Mouse (Mus musculus) CD4-positive, CD25-positive, alpha-beta regulatory T cell, adult 2 months (primary cell): Measurements from ENCODE around the gene Orai1.
A peak's percentile ranks its signal among the peaks of the same experiment; 100 is the strongest.

Experiments
- DNase-seq: peaks from one replicate; pipeline ENCODE4 v3.0.0-alpha.2; 2012; ENCODE audit warnings: low read depth, low spot score

Orai1 gene

DNA sequence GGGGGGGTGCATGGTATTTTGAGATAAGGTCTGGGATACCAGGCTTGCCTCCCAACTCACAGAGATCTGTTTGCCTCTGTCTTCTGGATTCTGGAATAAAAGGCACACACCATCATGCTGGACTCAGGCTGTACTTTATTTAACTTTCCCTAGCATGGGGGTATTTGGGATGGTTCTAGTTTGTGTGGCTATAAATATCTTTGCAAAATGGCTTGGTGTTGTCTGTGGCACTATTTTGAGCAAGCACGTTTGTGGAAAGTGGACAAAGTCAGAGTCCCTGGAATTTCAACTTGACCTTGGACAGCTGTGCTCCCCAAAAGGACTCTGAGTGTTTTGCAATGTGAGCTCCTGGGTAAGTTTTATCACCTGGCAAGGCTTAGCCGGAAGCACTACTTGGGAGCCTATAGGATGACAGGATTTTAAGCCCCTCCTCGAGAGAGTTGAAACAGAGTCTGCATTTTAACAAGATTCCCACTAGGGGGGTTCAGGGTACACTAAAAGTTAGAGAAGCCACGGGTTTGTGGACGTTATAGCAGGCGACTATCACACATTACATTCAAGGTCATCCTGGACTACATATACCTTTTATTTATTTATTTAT is 52.6 kb downstream of the Orai1 start:
- peak; percentile 79 for DNase-seq

DNA sequence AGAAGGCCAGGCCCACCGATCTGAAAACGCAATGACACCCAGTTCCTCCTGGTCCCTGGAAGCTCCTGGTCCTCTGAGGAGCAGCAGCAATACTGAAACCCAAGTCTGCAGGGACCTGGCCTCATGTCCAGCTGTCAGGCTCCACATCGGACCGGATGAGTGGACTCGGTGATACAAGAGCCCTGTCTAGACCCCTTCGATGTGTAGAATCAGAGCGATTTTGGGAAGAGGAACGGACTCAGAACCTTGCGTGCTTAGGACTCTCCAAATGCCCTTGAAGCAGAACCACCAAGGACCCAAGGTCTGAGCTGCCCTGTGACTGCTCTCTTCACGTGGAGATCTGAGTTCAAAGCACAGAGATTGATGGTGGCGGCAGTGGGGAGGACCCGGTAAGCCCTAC is 53.2 kb downstream of the Orai1 start, which contains the start of gene Tmem120b:
Gene Tmem120b, plus strand, starts transcription at position 301 of the 400 bp plus-strand sequence.
- DNase-seq = no peak

DNA sequence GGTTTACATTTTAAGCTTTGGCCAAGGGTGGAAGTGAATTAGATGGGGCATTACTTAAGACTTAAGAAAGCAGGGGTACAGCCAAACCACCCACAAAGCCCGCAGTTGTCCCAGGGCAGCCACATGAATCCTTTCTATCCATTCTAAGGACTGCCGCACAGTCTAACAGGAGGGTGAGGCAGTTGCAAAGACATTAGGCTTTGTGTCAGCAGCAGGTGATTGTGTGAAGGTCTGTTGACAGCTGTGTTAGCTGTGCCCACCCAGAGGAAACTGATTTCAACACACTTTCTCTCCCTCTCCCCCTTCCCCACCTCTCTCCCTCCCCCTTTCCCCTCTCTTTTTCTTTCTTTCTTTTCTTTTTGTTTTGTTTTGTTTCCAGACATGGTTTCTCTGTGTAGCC is 53.8 kb downstream of the Orai1 start:
- DNase-seq = no peak

DNA sequence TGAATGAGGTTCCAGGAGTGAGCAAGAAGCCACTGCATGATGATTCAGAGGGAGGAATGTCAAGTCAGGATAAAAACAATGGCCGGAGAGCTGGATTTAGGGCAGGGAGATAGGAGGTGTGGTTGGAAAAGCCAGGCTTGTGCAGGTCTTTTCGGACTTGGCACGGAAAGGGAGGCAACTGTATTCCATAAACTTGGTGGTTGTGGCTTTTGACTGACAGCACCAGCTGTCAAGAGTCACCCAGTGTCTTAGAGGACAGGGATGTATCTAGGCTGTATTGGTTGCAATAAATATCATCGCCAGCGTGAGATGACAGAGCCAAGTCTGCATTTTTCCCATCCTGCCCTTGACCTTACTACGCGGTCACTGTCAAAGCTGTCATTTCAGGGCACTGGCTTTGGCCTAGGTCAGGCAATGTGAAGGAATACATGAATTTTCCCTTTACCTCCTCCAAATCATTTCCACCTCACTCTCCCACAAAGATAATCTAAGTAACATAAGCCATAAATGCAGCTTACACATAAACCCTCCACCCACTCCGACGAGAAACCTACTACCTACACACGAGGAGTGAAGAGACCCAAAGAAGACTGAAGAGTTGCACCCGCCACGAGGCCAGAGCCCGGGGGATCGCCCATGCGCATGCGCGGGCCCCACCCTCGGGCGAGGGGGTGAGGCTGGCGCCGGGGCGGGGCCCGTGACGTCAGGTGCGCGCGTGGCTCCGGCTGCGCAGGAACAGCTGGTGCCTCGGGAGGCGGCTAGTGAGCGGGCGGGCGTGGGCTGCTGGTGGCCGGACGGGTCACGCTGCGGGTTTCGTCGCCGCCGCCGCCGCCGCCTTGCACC is 60.9 kb downstream of the Orai1 start:
- peak; percentile 98 for DNase-seq

DNA sequence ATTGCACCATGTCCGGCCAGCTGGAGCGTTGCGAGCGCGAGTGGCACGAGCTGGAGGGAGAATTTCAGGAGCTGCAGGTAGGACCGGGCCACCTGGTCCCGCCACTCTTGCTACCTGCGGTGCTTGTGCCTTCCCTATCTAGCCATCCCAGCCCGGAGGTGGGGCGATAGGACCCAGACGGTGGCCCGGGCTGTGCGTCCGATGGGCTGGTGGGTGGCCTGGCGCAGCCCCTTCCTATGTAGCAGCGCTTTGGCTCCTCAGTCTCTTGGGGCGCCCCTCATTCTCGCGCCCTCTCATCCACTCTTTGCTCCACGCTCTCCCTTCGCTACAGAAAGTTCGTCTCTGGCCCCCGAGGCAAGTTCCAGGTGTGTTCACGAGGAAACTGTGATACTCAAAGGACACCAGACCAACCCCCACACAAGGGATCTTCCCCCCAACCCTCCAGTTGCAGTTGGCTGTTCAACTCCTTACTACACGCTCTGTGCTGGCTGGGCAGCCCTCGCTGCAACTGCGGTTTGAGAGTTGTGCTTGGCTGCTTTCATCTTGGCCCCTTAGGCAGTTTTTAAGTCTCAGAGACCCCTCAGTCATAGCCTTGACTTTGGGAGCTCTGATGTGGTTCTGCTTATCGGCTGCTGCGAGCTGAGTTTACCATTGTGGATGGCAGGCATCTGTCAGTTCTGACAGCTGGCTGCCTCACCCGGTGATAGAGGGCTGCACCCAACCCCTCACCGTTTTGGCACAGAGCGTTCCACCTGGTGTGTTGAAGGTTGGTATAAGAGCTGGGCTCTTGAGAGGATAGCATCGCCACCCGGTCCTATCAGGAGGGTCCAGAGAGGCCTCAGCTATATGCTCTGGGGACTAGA is 61.8 kb downstream of the Orai1 start:
- peak; percentile 59 for DNase-seq

DNA sequence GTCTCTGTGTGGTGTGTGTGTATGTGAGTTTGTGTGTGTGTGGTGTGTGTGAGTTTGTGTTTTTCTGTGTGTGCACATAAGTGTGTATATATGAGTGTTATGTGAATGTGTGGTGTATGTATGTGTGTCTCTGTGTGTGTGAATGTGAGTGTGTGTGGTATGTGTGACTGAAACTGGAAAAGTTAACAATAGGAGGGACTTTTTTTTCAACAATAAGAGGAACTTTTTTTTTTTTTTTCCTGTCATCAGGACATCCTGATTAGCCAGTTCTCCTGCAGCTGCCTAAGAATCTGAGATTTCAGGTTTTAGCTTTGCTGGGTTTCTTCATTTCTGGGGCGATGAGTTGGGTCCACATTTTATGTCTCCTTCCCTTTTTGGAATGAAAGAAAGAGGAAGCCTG is 64.7 kb downstream of the Orai1 start:
- DNase-seq = no peak

DNA sequence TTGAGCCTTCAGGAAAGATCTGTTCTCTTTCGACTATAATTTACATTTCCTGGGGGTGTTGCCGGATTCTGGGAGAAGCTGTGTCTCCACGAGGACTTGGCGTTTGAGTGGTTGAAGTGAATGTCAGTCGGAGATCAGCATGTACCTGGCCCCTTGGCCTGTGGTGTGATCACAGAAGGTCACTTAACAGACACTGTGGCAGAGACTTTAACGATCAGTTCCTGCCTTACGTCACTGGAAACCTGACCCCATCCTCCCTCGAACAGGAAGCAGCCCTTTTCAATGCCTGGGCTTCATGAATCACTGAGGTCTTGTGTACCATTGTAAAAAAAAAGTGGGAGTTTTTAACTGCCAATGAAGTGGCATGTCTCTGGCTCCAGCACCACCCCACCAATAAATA is 65.2 kb downstream of the Orai1 start:
- peak; percentile 23 for DNase-seq
